Mouse (Mus musculus) spleen, postnatal 10 days (tissue): ENCODE results near the gene Phkg2.
"Not testable (repeated sequence)": the region's sequence is repeated elsewhere in the genome, so short reads cannot be mapped to it uniquely, and the experiment has no call there.

Source experiments
- DNase-seq, 2 experiments: peaks; one replicate each; pipeline ENCODE4 v3.0.0; 2021 to 2022; ENCODE audit warnings: low spot score in 2 of 2

Phkg2 gene

DNA sequence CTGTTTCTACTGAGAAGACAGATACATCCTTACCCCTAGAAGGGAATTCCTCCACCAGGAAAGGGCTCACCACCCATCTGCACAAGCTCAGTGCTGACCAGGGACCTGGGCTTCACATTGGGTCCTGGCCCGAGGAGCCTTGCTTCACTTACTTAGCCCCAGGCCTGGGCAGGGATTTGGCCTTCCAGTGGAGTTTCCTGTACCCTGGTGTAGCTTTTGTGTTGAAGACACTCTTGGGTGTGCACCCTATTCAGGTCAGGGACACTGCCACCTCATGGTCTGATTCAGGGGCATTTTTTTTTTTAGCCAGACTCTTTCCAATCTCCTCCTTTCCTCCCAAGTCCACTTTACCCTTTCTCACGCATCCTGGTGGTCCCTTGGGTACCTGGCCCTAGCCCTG, 29.8 kb downstream of the Phkg2 start:
- no peak for DNase-seq

DNA sequence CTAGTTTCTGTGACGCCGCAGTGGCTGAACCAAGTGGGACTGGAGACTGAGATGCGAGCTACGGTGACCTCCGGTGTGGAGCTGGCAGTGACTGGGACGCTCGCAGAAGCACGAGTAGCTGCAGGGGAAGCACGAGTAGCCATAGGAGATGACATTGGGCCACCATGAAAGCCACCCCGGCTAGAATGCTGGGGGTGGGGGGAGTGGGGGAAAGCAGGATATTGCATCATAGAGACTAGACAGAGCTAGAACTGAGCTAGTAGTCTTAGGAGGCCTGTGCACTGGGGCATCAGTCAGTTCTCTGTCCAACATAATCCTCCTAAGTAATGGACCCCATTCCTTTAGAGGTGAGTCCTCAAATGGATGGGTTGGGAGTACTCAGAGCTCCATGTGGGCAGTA, 31.1 kb downstream of the Phkg2 start:
- DNase-seq = no peak

DNA sequence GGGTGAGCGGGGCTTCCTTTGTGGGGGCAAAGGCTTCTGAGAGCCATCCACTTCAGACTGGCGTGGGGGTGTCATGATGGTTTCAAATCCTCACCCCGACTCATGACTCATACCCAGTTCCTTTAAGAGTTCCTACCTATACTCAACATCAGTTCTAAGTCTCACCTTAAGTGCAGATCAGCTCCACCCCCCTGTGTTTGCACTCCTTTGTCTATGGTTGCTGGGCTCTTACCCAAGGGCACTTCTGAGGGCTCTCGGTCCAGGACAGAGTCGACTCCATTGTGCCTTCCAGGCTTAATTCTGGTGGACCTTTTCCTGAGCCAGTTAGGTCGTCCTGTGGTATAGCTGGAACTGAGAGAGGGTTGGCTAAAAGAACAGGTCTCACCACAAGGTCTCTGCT, 34.0 kb downstream of the Phkg2 start:
- no peak for DNase-seq

- no peak for DNase-seq
Measured at GRCm38 (mm10) chr7:127611011-127611410, 37.9 kb downstream of the Phkg2 start.

DNA sequence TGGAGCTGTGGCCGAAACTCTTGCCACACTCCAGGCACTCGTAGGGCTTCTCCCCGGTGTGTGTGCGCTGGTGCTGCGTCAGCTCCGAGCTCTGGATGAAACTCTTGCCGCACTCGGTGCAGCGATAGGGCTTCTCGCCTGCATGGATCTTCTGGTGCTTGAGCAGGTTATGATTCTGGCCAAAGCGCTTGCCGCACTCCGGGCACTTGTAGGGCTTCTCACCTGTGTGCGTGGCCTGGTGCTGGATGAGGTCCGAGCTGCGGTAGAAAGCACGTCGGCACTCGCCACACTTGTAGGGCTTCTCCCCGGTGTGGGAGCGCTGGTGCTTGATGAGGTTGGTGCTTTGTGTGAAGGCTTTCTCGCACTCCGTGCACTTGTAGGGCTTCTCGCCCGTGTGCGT, 38.4 kb downstream of the Phkg2 start:
- no peak for DNase-seq

GRCm38 (mm10) chr7:127613501-127613900, 40.4 kb downstream of the Phkg2 start:
- DNase-seq = no peak

GRCm38 (mm10) chr7:127614091-127614490, 41.0 kb downstream of the Phkg2 start:
- no peak for DNase-seq

DNA sequence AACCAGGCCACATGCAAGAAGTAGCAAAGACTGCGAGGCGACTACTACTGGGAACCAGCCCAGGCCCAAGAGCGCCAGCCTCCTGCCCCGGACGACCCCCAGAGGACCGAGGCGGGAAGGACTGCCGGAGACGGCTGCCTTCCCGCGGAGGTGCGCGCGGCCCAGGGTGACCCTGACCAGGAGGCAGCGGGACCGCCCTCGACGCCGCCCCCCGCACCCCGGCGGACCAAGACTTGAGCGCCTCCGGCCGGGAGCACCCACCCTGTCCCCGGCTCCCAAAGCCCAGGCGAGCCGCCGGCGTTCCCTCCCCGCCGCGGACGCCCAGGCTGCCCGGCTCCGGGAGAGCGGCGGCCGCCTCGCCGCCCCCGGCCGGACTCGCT, 41.4 kb downstream of the Phkg2 start:
- DNase-seq = no peak

DNA sequence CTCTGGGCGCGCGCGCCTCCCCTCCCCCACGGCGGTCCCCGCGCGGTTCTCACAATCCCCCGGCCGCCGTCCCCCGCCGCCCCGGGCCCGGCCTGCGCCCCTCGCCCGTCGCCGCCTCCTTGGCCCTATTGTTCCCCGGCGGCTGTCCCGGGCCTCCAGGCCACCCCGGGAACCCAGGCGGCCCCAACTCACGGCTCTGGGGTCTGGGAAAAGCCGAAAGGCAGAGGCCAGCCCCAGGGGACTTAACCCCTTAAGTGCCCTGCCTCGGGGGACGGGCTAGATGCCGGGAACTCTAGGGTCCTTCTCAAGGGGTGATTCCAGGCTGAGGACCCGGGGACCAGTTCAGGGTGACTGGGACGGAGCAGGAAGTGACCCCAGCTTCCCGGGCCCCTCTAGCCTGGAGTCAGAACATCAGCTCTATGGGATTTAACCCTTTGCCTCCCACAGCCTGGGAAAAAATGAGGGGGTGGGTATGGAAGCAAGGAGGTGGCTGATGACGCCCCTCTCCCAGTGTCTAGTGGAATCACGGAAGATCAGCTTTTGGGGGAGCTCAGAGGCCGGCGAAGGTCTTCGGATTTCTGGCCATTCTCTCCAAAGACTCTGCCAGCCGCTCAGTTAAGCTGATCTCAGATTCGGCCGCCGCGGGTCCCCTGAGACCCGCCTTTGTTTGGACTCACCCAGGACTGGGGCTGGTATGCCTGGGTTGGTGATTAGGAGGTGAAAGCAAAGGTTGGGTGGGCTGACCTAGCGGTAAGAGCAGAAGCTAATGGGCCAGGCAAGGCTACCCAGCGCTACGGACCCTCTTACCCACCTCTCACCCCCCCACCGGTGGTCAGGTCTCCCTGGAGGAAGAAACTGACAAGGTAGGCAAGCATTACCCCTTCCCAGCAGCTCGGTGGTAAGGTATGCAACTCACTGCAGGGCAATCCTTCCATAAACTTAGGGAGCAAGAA, 42.0 kb downstream of the Phkg2 start, which contains the start of gene Zfp629:
Gene Zfp629 (minus strand): TSS at position 907 of the 953 bp plus-strand sequence.
- DNase-seq = peak; percentile 62

- no peak for DNase-seq
Measured at GRCm38 (mm10) chr7:127616336-127616735, 43.2 kb downstream of the Phkg2 start.

GRCm38 (mm10) chr7:127616881-127617280, 43.7 kb downstream of the Phkg2 start:
- no peak for DNase-seq

DNA sequence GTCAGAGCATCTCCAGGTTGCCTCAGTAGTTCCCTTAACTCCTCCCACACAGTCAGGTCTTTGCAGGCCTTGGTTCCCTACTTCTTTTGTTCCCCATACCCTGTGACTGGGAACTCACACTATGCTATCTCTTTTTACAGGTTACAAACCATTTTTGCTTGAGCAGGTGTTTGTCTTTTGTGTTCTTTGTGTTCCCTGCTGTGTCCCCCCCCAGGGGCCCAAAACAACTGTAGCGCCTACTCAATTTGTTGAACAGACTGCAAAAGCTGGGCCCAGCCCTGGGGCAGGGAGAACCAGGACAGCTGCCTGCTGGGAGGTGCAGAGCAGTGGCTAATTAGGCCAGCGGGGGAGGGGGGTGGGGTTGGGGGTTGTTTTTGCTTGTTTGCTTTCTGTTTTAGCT, 44.8 kb downstream of the Phkg2 start:
- no peak for DNase-seq

DNA sequence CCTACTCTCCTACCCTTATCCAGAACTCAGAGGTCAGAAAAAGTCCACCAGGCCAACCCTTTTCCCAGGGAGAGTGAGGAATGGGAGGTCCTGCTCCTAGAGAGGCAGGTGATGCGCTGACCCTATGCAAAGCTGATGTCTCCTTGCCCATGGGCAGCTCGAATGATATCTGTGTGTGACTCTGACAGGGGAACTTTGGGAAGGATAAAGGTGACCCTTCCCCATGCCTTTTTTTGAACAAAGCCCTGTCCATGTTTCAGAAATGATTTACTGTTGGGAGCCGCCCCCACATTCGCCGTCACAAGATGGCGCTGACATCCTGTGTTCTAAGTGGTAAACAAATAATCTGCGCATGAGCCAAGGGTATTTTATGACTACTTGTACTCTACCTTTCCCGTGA, 45.3 kb downstream of the Phkg2 start:
- not testable (repeated sequence) for DNase-seq

DNA sequence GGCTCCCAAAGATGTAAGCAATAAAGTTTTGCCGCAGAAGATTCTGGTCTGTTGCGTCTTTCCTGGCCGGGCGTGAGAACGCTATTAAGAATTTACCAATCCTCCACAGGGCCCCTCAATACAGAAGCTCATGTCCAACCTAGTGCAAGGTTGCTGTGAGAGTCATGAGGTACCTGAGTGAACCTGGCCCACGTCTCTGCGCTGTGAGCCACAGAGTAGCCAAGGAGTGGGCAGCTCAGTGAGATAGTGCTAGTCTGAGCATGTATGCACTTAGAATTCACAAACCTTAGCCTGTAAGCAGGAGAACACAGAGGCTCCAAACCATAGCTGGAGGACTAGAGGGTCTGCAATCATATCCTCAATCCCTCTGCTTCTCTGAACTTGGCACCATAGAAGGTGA, 52.9 kb downstream of the Phkg2 start:
- DNase-seq = no peak

- DNase-seq = peak; percentile 40 to 61
Measured at GRCm38 (mm10) chr7:127626471-127626870, 53.3 kb downstream of the Phkg2 start.

GRCm38 (mm10) chr7:127628646-127629045, 55.5 kb downstream of the Phkg2 start:
- no peak for DNase-seq

GRCm38 (mm10) chr7:127631416-127631815, 58.3 kb downstream of the Phkg2 start:
- no peak for DNase-seq
